Mouse (Mus musculus) heart, postnatal 0 days (tissue): ENCODE data around the gene Tpcn2.

ENCODE experiments used
- CTCF ChIP-seq: IDR thresholded peaks from 2 replicates; pipeline ENCODE4 v1.5.1; 2016; ENCODE audit warnings: antibody characterized with exemption, control low read depth, low read depth
- EP300 ChIP-seq: IDR thresholded peaks from 2 replicates; pipeline ENCODE4 v1.6.1; 2016; ENCODE audit warnings: antibody characterized with exemption, low read depth

DNA sequence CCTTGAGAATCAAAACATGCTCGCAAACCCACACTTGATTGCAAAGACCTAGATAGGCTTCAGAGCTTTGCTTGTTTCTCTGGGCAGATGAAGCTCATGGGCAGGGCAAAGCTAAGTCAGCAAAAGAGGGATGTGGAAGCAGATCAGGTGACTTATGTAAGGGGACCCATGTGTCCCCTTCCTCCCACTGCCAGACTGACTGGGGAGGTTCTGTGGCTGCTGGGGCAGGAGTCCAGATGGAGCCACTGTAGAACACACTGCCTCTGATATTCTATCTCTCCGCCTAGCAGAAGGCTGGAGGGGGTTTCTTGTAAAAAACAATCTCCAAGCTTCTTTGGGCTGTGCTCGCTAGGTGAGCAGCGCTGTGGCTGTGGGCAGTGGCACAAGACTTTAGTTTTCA is 128.1 kb downstream of the Tpcn2 start:
- no peak for TF ChIP-seq CTCF
- no peak for TF ChIP-seq EP300
